Mouse (Mus musculus): ENCODE results near the gene Fam213b.

- TF ChIP-seq CTCF (IDR thresholded peaks at IDR 0.05; ENCODE audit: low read depth, low read length) = no peak
- no peak for TF ChIP-seq POLR2A (IDR thresholded peaks at IDR 0.05; ENCODE audit: extremely low read depth, insufficient read depth, low read length)
Observed at GRCm38 (mm10) chr4:154936542-154937255, 37.8 kb upstream of the Fam213b start.

All from liver, adult 2 months (tissue).